Mouse (Mus musculus) Patski (cell line): ENCODE results near the gene Gm28372. TPM values are rescaled to one million over a fixed set of nuclear protein-coding genes. Genes with fewer than 3 reads are reported as not detected.
A peak's percentile ranks its signal among the peaks of the same experiment; 100 is the strongest.
"Not testable (repeated sequence)": the region's sequence is repeated elsewhere in the genome, so short reads cannot be mapped to it uniquely, and the experiment has no call there.

Source experiments
- ATAC-seq: fragments of 100-300 bp; one replicate; pipeline ENCODE4 v1.8.0; 2021
- CTCF ChIA-PET: fragments of 350-600 bp; sonication (Branson Sonifier 250); formaldehyde crosslinking; loops from one replicate; lab custom pipeline; 2022; ENCODE audit warnings: inconsistent platforms; lab: Charles Lee
- POLR2A ChIA-PET: fragments of 350-600 bp; sonication (Branson Sonifier 250); formaldehyde crosslinking; loops from one replicate; lab custom pipeline; 2022; ENCODE audit warnings: antibody characterized with exemption, inconsistent platforms; lab: Charles Lee
- DNase-seq: peaks from one replicate; pipeline ENCODE4 v3.0.0-alpha.2; 2011; ENCODE audit warnings: low read depth, low spot score
- H3K27me3 ChIP-seq: fragments of 371-371 bp; one replicate; pipeline ENCODE4 v1.5.1; 2021
- CTCF ChIP-seq: fragments of 100-300 bp; IDR thresholded peaks from one replicate; pipeline ENCODE4 v1.5.1; 2021
- in situ Hi-C: fragments of 300-500 bp; cut with MboI; formaldehyde crosslinking; loops from 3 replicates; pipeline ENCODE4 v1.11.1; 2018; ENCODE audit warnings: low pct_unique_long_range_greater_than_20kb, mixed read lengths
- polyA plus RNA-seq: library from polyadenylated mRNA; unstranded; gene quantifications from one replicate; pipeline ENCODE4 v1.2.3, GENCODE M21; 2021

Gene Gm28372
- polyA plus RNA-seq = 0.06 TPM

DNA sequence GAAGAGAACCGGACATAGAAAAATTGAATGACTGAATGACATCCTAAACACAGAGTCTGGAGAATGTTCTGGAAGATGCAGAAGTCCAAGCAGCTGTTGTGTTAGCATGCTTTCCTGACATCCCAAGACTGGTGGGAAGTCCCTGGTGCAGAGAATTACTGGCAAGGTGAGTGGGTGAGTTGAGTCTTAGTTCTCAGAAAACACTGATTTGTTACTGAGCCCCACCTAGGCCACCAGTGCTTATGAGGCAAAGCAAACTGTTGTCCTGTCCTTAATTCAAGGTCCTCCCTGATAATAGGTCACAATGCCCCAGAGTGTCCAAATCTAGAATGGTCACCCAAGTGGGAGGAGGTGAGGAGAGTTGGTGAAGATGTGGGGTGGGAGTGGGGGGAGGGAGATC lies at the start of gene Gm28372, which contains the start of gene 1700020A23Rik:
Gm28372 (plus strand) TSS at position 301 of the 400 bp plus-strand sequence.
1700020A23Rik (plus strand) TSS at position 321 of the 400 bp plus-strand sequence.
- ATAC-seq = no peak

DNA sequence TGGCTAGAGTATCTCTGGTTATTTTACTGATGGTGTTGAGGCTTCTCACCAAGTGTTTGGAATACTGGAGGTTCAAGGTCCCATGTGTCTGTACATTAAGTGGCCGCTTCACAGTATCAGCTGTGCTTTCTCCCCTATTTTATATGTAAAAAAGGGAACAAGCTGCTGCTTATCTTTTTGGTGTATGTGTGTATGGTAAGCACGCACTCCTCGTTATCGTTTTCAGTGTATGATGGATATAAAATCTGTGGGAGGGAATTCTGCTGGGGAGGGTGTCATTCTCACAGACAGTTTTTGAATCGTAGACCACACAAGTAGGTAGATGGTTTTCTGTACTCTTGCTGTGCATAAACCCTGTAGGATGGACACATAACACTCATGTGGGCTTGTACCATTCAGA lies 47.5 kb upstream of the Gm28372 start:
- ATAC-seq (no peak), DNase-seq (no peak)
- H3K27me3 ChIP-seq = no peaks in the 10 kb centered on the region
- TF ChIP-seq CTCF = no peak
- POLR2A ChIA-PET = no interaction called here
- in situ Hi-C loops = no loop called here
- CTCF ChIA-PET = no interaction called here

More for the DNA sequence above, at the start of gene Gm28372, which contains the start of gene 1700020A23Rik:
- no peak for TF ChIP-seq CTCF
- ChIA-PET POLR2A (no interaction called here), CTCF (interaction anchor here (1.4 kb wide), 1 partner anchor 16 kb away, joined by 6 read pairs; no protein-coding TSS in a partner anchor)
- in situ Hi-C loops = loop anchor here (5.0 kb wide), 1 partner anchor 113 kb away; no protein-coding TSS in a partner anchor
- no peaks in the 10 kb centered on the region for H3K27me3 ChIP-seq
- DNase-seq = no peak

DNA sequence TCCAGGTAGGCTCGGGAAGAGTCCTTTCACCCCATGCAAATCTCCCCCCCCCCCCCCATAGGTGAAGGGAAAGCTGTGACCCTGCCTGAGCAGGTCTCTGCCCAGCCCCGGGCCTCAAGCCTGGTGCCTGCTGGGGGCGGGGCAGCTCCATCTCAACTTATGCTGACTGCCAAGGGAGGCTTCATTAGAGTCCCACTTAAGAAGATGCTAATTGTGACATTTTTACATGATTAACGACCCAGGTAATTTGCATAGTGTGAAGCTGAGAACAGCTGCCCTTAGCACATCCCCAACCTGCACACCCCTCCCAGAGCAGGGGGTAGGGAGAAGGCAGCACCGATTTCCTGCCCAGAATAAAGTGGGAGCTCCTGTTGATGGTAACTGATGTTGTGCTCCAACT lies 46.2 kb upstream of the Gm28372 start:
- TF ChIP-seq CTCF = no peak
- H3K27me3 ChIP-seq = no peaks in the 10 kb centered on the region
- DNase-seq (no peak), ATAC-seq (no peak)
- ChIA-PET CTCF (interaction anchor here (1.0 to 1.2 kb wide), 2 partner anchors 53 to 67 kb away, joined by 3 to 4 read pairs; no protein-coding TSS in a partner anchor), POLR2A (no interaction called here)
- in situ Hi-C loops = no loop called here

DNA sequence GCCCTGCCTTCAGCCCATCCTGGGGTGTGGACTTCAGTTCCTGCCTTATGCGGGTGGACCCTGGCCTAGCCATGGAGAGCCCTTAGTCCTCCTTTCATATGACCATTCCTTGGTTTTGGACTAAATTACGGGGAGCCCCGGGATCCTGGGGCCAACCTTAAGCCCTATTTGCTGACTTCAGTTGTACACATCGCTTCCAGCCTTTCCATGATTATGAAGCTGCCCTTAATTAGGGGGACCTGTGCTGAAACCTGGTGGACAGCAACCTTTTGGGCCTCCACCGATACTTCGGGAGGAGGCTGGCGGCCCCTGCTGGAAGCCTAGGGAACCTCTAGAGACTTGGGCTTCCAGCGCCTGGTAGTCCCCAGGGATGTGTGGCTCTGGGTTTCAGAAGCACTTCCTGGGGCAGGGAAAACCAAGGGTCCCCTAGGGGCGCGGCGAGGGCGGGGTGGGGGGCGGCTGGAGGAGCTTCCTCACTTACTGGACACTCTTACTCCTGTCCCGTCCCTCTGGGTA lies 42.5 kb upstream of the Gm28372 start:
- peak; percentile 83 for TF ChIP-seq CTCF
- peak; percentile 58 for ATAC-seq
- no peaks in the 10 kb centered on the region for H3K27me3 ChIP-seq
- DNase-seq = no peak
- POLR2A ChIA-PET = no interaction called here
- in situ Hi-C loops = no loop called here
- CTCF ChIA-PET = interaction anchor here (1.2 kb wide), 1 partner anchor 13 kb away, joined by 3 read pairs; no protein-coding TSS in a partner anchor

DNA sequence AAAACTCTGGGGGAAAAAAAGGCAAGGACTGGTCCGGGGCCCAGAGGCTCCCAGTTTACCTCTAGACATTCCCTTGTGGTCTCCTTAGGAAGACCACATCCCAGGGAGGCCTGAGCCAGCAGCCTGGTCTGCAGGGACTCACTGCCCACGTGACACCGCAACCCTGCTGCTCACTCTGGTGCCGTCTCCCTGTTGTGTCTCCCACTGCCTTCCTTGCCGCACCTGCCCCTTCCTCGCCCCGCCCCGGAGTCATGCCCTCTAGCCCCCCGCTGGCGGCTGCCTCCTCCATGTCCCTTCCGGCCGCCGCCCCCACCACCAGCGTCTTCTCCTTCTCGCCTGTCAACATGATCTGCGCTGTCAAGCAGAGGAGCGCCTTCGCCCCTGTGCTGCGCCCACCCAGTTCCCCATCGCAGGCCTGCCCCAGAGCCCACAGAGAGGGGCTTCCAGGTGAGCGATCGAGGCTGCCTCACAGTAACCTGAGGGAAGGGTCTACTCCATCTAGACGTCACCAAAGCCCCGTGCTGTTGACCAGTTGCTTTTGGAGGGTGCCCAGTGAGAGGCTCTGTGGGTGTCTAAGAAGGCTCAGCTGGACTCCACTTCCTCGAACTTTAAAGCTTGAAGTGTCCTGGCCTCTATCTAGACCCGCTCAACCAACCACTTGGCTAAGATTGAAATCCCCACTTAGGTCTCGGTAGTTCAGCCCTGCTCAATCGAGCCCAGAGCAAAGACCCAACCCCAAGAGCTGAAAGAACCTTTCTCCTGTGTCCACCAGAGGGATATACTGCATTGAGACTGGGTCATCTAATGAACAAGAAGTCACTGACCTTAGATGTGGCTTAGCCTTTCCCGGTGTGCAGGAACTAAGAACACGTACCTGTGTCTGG lies 39.6 kb upstream of the Gm28372 start:
- in situ Hi-C loops = loop anchor here (5.0 kb wide), 1 partner anchor 58 kb away; no protein-coding TSS in a partner anchor
- POLR2A ChIA-PET = no interaction called here
- TF ChIP-seq CTCF = no peak
- CTCF ChIA-PET = no interaction called here
- no peak for DNase-seq
- ATAC-seq = no peak
- no peaks in the 10 kb centered on the region for H3K27me3 ChIP-seq

DNA sequence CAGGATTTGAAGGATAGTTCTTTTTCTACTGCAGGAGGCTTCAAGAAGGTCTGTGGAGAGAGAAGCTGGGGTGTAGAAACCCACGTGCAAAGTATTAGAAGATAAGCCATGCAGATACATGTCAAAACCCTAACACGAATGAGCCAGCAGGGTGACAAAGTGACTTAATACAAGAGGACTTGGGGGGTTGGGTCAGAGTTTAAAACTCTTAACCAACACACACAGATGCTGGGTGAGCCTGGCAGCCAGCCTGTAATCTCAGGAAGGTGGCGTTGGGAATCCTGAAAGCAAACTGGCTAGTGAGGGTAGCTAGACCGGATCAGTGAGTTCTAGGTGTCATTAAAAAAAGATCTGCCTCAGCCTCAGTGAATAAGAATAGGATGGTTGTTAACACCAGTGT lies 37.7 kb upstream of the Gm28372 start:
- no peak for ATAC-seq
- no peak for TF ChIP-seq CTCF
- DNase-seq = no peak
- in situ Hi-C loops = loop anchor here (5.0 kb wide), 1 partner anchor 60 kb away; no protein-coding TSS in a partner anchor
- H3K27me3 ChIP-seq = no peaks in the 10 kb centered on the region
- POLR2A ChIA-PET = no interaction called here
- CTCF ChIA-PET = no interaction called here

DNA sequence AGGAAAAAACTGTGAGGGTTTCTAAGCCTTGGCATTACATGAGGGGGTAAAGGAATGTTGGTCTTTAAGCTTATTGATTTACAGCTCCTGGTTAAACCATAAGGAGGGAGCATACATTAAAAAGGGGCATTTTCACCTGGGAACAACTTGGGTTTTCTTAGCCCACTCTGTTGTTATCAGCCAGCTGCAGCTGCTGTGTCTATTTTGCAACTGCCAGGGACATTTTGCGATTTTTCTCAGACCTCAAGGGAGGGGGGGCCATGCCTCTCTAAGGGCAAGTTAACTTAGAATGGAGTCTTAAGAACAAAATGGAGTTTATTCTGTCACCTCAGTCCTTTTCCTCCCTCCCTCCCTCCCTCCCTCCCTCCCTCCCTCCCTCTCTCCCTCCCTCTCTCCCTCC lies 32.0 kb upstream of the Gm28372 start:
- ATAC-seq, in situ Hi-C loops, DNase-seq, POLR2A ChIA-PET, CTCF ChIA-PET: not testable (repeated sequence)
- H3K27me3 ChIP-seq = peaks cover 20% of the 10 kb centered on the region

DNA sequence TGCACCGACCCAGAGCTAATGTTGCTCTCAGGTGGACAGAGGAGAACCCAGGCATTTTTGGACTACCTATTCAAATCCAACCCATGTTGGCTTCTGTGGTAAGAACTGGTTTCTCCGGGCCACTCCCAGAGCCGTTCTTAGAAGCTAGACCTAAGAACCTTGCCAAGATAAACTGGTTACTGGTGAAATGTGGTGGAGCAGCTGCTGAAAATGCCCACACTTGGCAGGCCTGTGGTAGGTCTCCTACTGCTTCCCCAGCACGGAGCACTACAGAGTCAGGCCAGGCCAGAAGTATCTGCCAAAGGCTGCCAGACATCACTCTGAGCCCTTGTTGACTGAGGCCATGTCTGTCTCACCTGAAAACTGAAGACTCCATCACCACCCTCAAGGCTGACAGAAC lies 30.1 kb upstream of the Gm28372 start:
- in situ Hi-C loops = no loop called here
- ATAC-seq (peak; percentile 31), DNase-seq (no peak)
- CTCF ChIA-PET = interaction anchor here (1.2 to 1.6 kb wide), 3 partner anchors 11 to 14 kb away, joined by 3 to 5 read pairs (median 3); no protein-coding TSS in a partner anchor
- H3K27me3 ChIP-seq = peaks cover 32% of the 10 kb centered on the region
- POLR2A ChIA-PET = no interaction called here
- TF ChIP-seq CTCF = no peak

DNA sequence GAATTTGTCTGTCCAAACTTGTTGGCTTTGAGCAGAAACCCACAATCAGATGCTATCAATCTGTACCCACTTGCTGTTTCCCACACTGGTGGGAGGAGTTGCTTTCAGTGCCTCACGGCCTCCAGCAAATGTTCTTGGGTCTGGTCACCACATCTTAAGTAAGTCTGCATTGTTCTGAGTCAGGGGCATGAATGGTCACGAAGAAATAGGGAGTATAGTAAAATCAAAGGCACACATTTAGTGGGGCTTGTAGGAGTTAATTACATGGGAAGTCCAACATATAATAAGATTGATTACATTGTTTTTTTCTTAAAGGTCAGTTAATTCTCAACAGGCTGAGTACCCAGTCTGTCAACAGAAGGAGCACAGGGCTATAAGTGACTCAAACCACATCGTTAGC lies 21.8 kb upstream of the Gm28372 start:
- ChIA-PET CTCF (no interaction called here), POLR2A (no interaction called here)
- no peak for DNase-seq
- no peak for ATAC-seq
- in situ Hi-C loops = no loop called here
- H3K27me3 ChIP-seq = peaks cover 23% of the 10 kb centered on the region
- no peak for TF ChIP-seq CTCF

DNA sequence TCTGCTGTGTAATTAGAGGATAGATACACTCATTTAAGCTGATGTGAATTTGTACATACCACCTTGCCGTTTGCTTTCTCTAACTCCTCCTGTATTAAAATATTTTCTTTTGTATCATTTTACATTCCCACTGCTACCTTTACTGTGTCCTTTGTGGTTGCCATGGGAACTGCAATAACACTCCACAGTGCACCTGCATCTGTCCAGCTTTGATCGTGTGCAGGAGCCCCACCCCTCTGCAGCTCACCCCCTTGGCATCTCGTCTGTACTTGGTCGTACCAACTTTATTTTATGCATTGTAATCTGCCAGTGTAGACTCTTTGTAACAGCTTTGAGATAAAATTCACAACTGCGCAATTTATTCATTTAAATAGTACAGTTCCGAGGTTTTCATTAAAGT lies 21.1 kb upstream of the Gm28372 start:
- ATAC-seq (no peak), DNase-seq (no peak)
- TF ChIP-seq CTCF = no peak
- H3K27me3 ChIP-seq = peaks cover 16% of the 10 kb centered on the region
- ChIA-PET POLR2A (no interaction called here), CTCF (interaction anchor here (0.7 kb wide), 1 partner anchor 27 kb away, joined by 3 read pairs; no protein-coding TSS in a partner anchor)
- in situ Hi-C loops = no loop called here
